Mouse (Mus musculus): ENCODE data around the gene Zfp786. TPM values are rescaled to one million over a fixed set of nuclear protein-coding genes. Genes with fewer than 3 reads are reported as not detected.
"Not testable (repeated sequence)": the region's sequence is repeated elsewhere in the genome, so short reads cannot be mapped to it uniquely, and the experiment has no call there.

Gene Zfp786
- total RNA-seq, 2 experiments from 2014 or later = 0.42 to 1.2 TPM

GRCm38 (mm10) chr6:47790745-47791144, 39.9 kb downstream of the Zfp786 start:
- H3K27ac ChIP-seq = no peak overlapping the region
- TF ChIP-seq CTCF (IDR thresholded peaks at IDR 0.05) = no peak
- DNase-seq = peak; percentile 32
- H3K4me3 ChIP-seq = no peak overlapping the region
- intact Hi-C loops (cut with DNase I) = no loop called here

- intact Hi-C loops (cut with DNase I) = no loop called here
- no peak for TF ChIP-seq CTCF (IDR thresholded peaks at IDR 0.05)
- peak overlapping the region; percentile 98 for H3K27ac ChIP-seq
- DNase-seq = no peak
- peak overlapping the region; percentile 78 for H3K4me3 ChIP-seq
Observed at GRCm38 (mm10) chr6:47788821-47789220, 41.8 kb downstream of the Zfp786 start.

- Histone ChIP-seq H3K4me3 (peak overlapping the region; percentile 78), H3K27ac (peak overlapping the region; percentile 98)
- no peak for TF ChIP-seq CTCF (IDR thresholded peaks at IDR 0.05)
- DNase-seq = peak; percentile 88
- intact Hi-C loops (cut with DNase I) = no loop called here
Observed at GRCm38 (mm10) chr6:47787941-47788736, 42.5 kb downstream of the Zfp786 start.

GRCm38 (mm10) chr6:47784707-47785412, 45.8 kb downstream of the Zfp786 start:
- DNase-seq = no peak
- Histone ChIP-seq H3K27ac (no peak overlapping the region), H3K4me3 (no peak overlapping the region)
- no peak for TF ChIP-seq CTCF (IDR thresholded peaks at IDR 0.05)
- intact Hi-C loops (cut with DNase I) = no loop called here

GRCm38 (mm10) chr6:47781091-47781968, 49.3 kb downstream of the Zfp786 start:
- peak overlapping the region; percentile 95 for H3K27ac ChIP-seq
- DNase-seq = peak; percentile 27
- intact Hi-C loops (cut with DNase I) = no loop called here
- peak overlapping the region; percentile 75 for H3K4me3 ChIP-seq
- peak; percentile 29; the same call in 1 of the 2 replicates for TF ChIP-seq CTCF (IDR thresholded peaks at IDR 0.05)

- Histone ChIP-seq H3K4me3 (peak overlapping the region; percentile 75), H3K27ac (peak overlapping the region; percentile 95)
- DNase-seq = no peak
- intact Hi-C loops (cut with DNase I) = no loop called here
- no peak for TF ChIP-seq CTCF (IDR thresholded peaks at IDR 0.05)
Observed at GRCm38 (mm10) chr6:47780576-47781013, 50.1 kb downstream of the Zfp786 start.

- DNase-seq; H3K27ac ChIP-seq; intact Hi-C loops (cut with DNase I): not testable (repeated sequence)
- peak overlapping the region; percentile 36; the same call in 1 of the 2 replicates for H3K4me3 ChIP-seq
Observed at GRCm38 (mm10) chr6:47771760-47772159, 58.9 kb downstream of the Zfp786 start.

- H3K27ac ChIP-seq; DNase-seq; H3K4me3 ChIP-seq; intact Hi-C loops (cut with DNase I): not testable (repeated sequence)
Observed at GRCm38 (mm10) chr6:47771113-47771512, 59.6 kb downstream of the Zfp786 start.

GRCm38 (mm10) chr6:47769861-47770260, 60.8 kb downstream of the Zfp786 start:
- intact Hi-C loops (cut with DNase I); DNase-seq; H3K4me3 ChIP-seq; H3K27ac ChIP-seq: not testable (repeated sequence)

Small RNA genes within 50 kb of the gene (microRNA-seq; reads per million reads assigned to microRNA genes)
- gene Mir704 = not detected

Other genes starting within 250 kb of the Zfp786 start
- gene Ezh2, start 235.5 kb downstream of the Zfp786 start, total RNA-seq (2021) = 1 to 10 TPM; 6.6 to 7.4 TPM
- 10 to 100 TPM; 11.2 to 18.9 TPM for gene Pdia4, start 17.4 kb downstream of the Zfp786 start, total RNA-seq (2021)
- 1 to 10 TPM; 5.7 to 6.5 TPM for gene Zfp398, start 4.8 kb upstream of the Zfp786 start, total RNA-seq (2021)
- gene Zfp282, start 46.3 kb upstream of the Zfp786 start, total RNA-seq (2021) = 1 to 10 TPM; 6.1 to 6.6 TPM
- gene Zfp212, start 89.6 kb upstream of the Zfp786 start, total RNA-seq (2021) = 1 to 10 TPM; 7.8 to 10.0 TPM
- 1 to 10 TPM; 5.2 to 7.6 TPM for gene Zfp956, start 122.5 kb upstream of the Zfp786 start, total RNA-seq (2021)
- 10 to 100 TPM; 18.3 to 20.4 TPM for gene Zfp777, start 218.0 kb upstream of the Zfp786 start, total RNA-seq (2021)